Mouse (Mus musculus) C2C12 (cell line): ENCODE data around the gene Clec1a. TPM values are rescaled to one million over a fixed set of nuclear protein-coding genes. Genes with fewer than 3 reads are reported as not detected.

Experiments used
- H3K27me3 ChIP-seq: one replicate; pipeline ENCODE4 v1.6.1; 2011; ENCODE audit not compliant: control insufficient read depth, insufficient read depth, insufficient read length
- H3K36me3 ChIP-seq: one replicate; pipeline ENCODE4 v1.6.1; 2011; ENCODE audit not compliant: control insufficient read depth, insufficient read depth
- H3K4me3 ChIP-seq: one replicate; pipeline ENCODE4 v1.5.1; 2011; ENCODE audit warnings: mild to moderate bottlenecking, control low read depth; ENCODE audit not compliant: poor library complexity, insufficient read depth, severe bottlenecking
- H3K79me2 ChIP-seq: one replicate; pipeline ENCODE4 v1.6.1; 2011; ENCODE audit not compliant: control insufficient read depth, insufficient read depth
- H3K79me3 ChIP-seq: one replicate; pipeline ENCODE4 v1.6.1; 2011; ENCODE audit warnings: low read depth, control low read depth
- H3ac ChIP-seq: one replicate; pipeline ENCODE3; 2011; ENCODE audit warnings: low read depth; ENCODE audit not compliant: control insufficient read depth, insufficient read length
- CEBPB ChIP-seq: IDR thresholded peaks from one replicate; pipeline ENCODE4 v1.6.1; 2011; ENCODE audit warnings: low read depth, mild to moderate bottlenecking, control low read depth, moderate library complexity
- CTCF ChIP-seq: IDR thresholded peaks from one replicate; pipeline ENCODE4 v1.5.1; 2011; ENCODE audit not compliant: control insufficient read depth, insufficient read depth, insufficient read length
- FOSL1 ChIP-seq: IDR thresholded peaks from one replicate; pipeline ENCODE4 v1.8.0; 2011; ENCODE audit warnings: mild to moderate bottlenecking, low read length; ENCODE audit not compliant: poor library complexity, insufficient read depth, severe bottlenecking
- MAX ChIP-seq: IDR thresholded peaks from one replicate; pipeline ENCODE4 v1.6.1; 2011; ENCODE audit warnings: mild to moderate bottlenecking, control low read depth
- MYOD1 ChIP-seq: IDR thresholded peaks from one replicate; pipeline ENCODE4 v1.6.1; 2011; ENCODE audit warnings: low read depth; ENCODE audit not compliant: control insufficient read depth, insufficient read length
- MYOG ChIP-seq: IDR thresholded peaks from one replicate; pipeline ENCODE4 v1.6.1; 2011; ENCODE audit not compliant: control insufficient read depth, insufficient read length; ENCODE audit errors: extremely low read depth
- USF1 ChIP-seq: IDR thresholded peaks from one replicate; pipeline ENCODE4 v1.6.1; 2011; ENCODE audit warnings: low read depth, mild to moderate bottlenecking, control low read depth, moderate library complexity
- polyA plus RNA-seq: library from polyadenylated mRNA; unstranded; fragments of >200 nt; fragmentation: generic; extraction: Trizol; gene quantifications from one replicate; pipeline ENCODE4 v1.2.1, GENCODE M21; 2012; ENCODE audit warnings: missing spikeins

The Clec1a gene
- polyA plus RNA-seq, 1 experiment = 0.18 TPM

GRCm38 (mm10) chr6:129422311-129422710 lies 29.5 kb downstream of the Clec1a start:
- Histone ChIP-seq H3K36me3 (no peaks in the 10 kb centered on the region), H3ac (no peak overlapping the region), H3K79me3 (no peaks in the 10 kb centered on the region), H3K4me3 (no peak overlapping the region), H3K79me2 (no peaks in the 10 kb centered on the region), H3K27me3 (no peaks in the 10 kb centered on the region)
- TF ChIP-seq USF1 (no peak), MAX (no peak), MYOD1 (no peak), CTCF (no peak), CEBPB (no peak), FOSL1 (no peak), MYOG (no peak)

- no peaks in the 10 kb centered on the region for H3K79me3 ChIP-seq
Observed at GRCm38 (mm10) chr6:129414177-129414576, 37.6 kb downstream of the Clec1a start.

DNA sequence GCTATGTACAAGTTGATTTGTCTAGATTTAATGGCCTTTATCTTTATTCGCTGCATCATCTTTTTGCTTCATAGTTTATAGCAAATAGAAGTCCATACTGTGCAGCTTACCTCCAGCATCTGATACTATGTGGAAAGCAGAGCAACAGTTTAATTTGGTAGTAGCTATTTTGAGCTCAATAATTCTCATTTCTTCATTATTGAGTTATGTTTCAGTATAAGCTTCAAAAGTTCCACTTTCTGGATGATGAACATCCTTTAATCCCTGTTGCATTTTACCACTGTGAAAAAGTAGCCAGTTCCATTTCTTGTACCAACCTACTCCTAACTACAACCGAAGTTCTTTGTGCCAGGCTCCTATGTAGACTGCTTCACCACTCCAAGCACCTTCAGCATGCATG lies 43.2 kb downstream of the Clec1a start, which contains the start of gene Clec9a:
Clec9a (plus strand) TSS at position 301 of the 400 bp plus-strand sequence.
- Histone ChIP-seq H3K36me3 (no peaks in the 10 kb centered on the region), H3K79me2 (no peaks in the 10 kb centered on the region), H3ac (no peak within 1 kb of the TSS), H3K4me3 (no peak within 1 kb of the TSS), H3K27me3 (no peaks in the 10 kb centered on the region), H3K79me3 (no peaks in the 10 kb centered on the region)
- TF ChIP-seq MYOG = no peak
- TF ChIP-seq MAX = no peak
- no peak for TF ChIP-seq MYOD1
- TF ChIP-seq CTCF = no peak
- no peak for TF ChIP-seq CEBPB
- TF ChIP-seq USF1 = no peak

More at GRCm38 (mm10) chr6:129414177-129414576, 37.6 kb downstream of the Clec1a start:
- no peak overlapping the region for H3ac ChIP-seq
- H3K36me3 ChIP-seq = no peaks in the 10 kb centered on the region
- H3K79me2 ChIP-seq = no peaks in the 10 kb centered on the region
- no peak overlapping the region for H3K4me3 ChIP-seq
- H3K27me3 ChIP-seq = no peaks in the 10 kb centered on the region
- TF ChIP-seq CEBPB (no peak), MYOD1 (no peak), CTCF (no peak), MYOG (no peak), MAX (no peak), FOSL1 (no peak), USF1 (no peak)

- H3ac ChIP-seq = no peak overlapping the region
- no peak for TF ChIP-seq MAX
- TF ChIP-seq USF1 = no peak
- no peak for TF ChIP-seq FOSL1
- no peak for TF ChIP-seq CTCF
- TF ChIP-seq CEBPB = no peak
- no peak for TF ChIP-seq MYOD1
- no peak for TF ChIP-seq MYOG
- H3K36me3 ChIP-seq = no peaks in the 10 kb centered on the region
- no peaks in the 10 kb centered on the region for H3K79me3 ChIP-seq
- H3K79me2 ChIP-seq = no peaks in the 10 kb centered on the region
- no peak overlapping the region for H3K4me3 ChIP-seq
- H3K27me3 ChIP-seq = no peaks in the 10 kb centered on the region
Observed at GRCm38 (mm10) chr6:129407324-129407723, 44.5 kb downstream of the Clec1a start.

GRCm38 (mm10) chr6:129405999-129406398 lies 45.8 kb downstream of the Clec1a start:
- H3ac ChIP-seq = no peak overlapping the region
- no peaks in the 10 kb centered on the region for H3K27me3 ChIP-seq
- H3K79me3 ChIP-seq = no peaks in the 10 kb centered on the region
- TF ChIP-seq CTCF (no peak), MYOD1 (no peak), CEBPB (no peak), USF1 (no peak), FOSL1 (no peak), MYOG (no peak), MAX (no peak)
- H3K36me3 ChIP-seq = no peaks in the 10 kb centered on the region
- H3K4me3 ChIP-seq = no peak overlapping the region
- no peaks in the 10 kb centered on the region for H3K79me2 ChIP-seq

GRCm38 (mm10) chr6:129403391-129403790 lies 48.4 kb downstream of the Clec1a start:
- H3ac ChIP-seq = no peak overlapping the region
- H3K79me2 ChIP-seq = no peaks in the 10 kb centered on the region
- no peaks in the 10 kb centered on the region for H3K27me3 ChIP-seq
- no peak overlapping the region for H3K4me3 ChIP-seq
- no peak for TF ChIP-seq CEBPB
- H3K79me3 ChIP-seq = no peaks in the 10 kb centered on the region
- no peaks in the 10 kb centered on the region for H3K36me3 ChIP-seq
